ENCODE assay signal across 19 mouse cellular contexts in the genomic region with DNA sequence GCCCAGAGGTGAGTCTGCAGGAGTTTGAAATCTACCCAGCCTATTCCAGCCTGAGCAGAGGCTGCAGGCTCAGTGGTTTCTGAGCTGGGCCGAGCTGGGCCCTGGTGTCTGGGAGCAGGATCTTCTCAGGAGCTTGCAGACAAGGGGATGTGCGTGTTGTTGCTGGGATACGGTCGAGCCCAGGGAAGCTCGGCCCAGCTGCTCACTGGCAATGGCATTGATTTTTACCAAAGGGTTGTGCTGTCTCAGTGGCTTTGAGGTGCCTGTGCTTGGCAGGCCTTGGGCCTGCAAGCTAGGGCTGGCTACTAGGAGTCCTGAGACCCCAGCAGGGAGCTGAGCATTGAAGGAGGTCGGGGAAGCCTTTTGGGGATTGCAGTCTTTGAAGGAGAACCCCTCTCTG. TPM values are rescaled to one million over a fixed set of nuclear protein-coding genes. Genes with fewer than 3 reads are reported as not detected.
A peak's percentile ranks its signal among the peaks of the same experiment; 100 is the strongest.
DNase-seq lines count a peak whose midpoint lies in the region; ATAC-seq lines count a peak whose summit lies in the region.
"Had no signal": no experiment of that assay in that cellular context is flagged by ENCODE, and none has a peak within 500 bp of the region (broad histone marks: within the 10 kb centered on the region; RNA-seq: fewer than 3 reads in every experiment).

No protein-coding gene starts in this region.

- DNase-seq in forebrain, embryonic 14.5 days (ENCODE audit: low spot score) = peak; percentile 8
- no peak for DNase-seq in forebrain, embryonic 11.5 days (ENCODE audit: low spot score)
- DNase-seq in right cerebral cortex, postnatal 10 days (ENCODE audit: low spot score in 2 of 2) = peak; percentile 41 to 56
- DNase-seq in right cerebral cortex, adult 18-20 months = no peak
- DNase-seq in frontal cortex, postnatal 25 days (ENCODE audit: low spot score in 2 of 2) = no peak
- no peak for DNase-seq in kidney, postnatal 25 days
- DNase-seq: embryo, embryonic 11 days; gastrocnemius, postnatal 14 days; heart, adult 2 months; heart, postnatal 36 days; kidney, adult 9 months; liver; liver, postnatal 0 days; lung, postnatal 10 days; right cerebral cortex, postnatal 25 days; thymus, adult 2 months had no signal

- H3K4me3 ChIP-seq in forebrain, embryonic 14.5 days (ENCODE audit: low read depth, low read length) = no peak overlapping the region
- no peak overlapping the region for H3K4me3 ChIP-seq in forebrain, embryonic 11.5 days (ENCODE audit: low read depth, low read length)
- H3K4me3 ChIP-seq in midbrain, embryonic 12.5 days = no peak overlapping the region
- H3K4me3 ChIP-seq: heart, adult 2 months; intestine, embryonic 15.5 days had no signal

- H3K9me3 ChIP-seq in forebrain, embryonic 14.5 days (replicated peaks; ENCODE audit: control insufficient read depth, low read length) = no peaks in the 10 kb centered on the region
- no peaks in the 10 kb centered on the region for H3K9me3 ChIP-seq in forebrain, embryonic 11.5 days (ENCODE audit: control insufficient read depth, low read length)
- H3K9me3 ChIP-seq in midbrain, embryonic 12.5 days = no peaks in the 10 kb centered on the region
- H3K9me3 ChIP-seq: intestine, embryonic 15.5 days had no signal

- no peak overlapping the region for H3K4me2 ChIP-seq in forebrain, embryonic 14.5 days (ENCODE audit: low read length)
- no peak overlapping the region for H3K4me2 ChIP-seq in forebrain, embryonic 11.5 days (ENCODE audit: low read depth, low read length, severe bottlenecking)
- H3K4me2 ChIP-seq in midbrain, embryonic 12.5 days (replicated peaks) = no peak overlapping the region
- H3K4me2 ChIP-seq: intestine, embryonic 15.5 days had no signal

- ATAC-seq in forebrain, embryonic 14.5 days = no peak
- ATAC-seq in forebrain, embryonic 11.5 days (replicated peaks; ENCODE audit: low FRiP score) = no peak
- no peak for ATAC-seq in midbrain, embryonic 12.5 days (ENCODE audit: low FRiP score, low read depth)
- no peak for ATAC-seq in activated CD4-positive, CD25-positive, alpha-beta regulatory T cell, adult 4 months
- ATAC-seq: intestine, embryonic 15.5 days; liver, postnatal 0 days had no signal

- no peaks in the 10 kb centered on the region for H3K27me3 ChIP-seq in forebrain, embryonic 14.5 days (replicated peaks; ENCODE audit: control insufficient read depth, insufficient read depth, low read length)
- H3K27me3 ChIP-seq in forebrain, embryonic 11.5 days (ENCODE audit: control insufficient read depth, insufficient read depth, low read length) = no peaks in the 10 kb centered on the region
- H3K27me3 ChIP-seq in midbrain, embryonic 12.5 days = no peaks in the 10 kb centered on the region
- H3K27me3 ChIP-seq: intestine, embryonic 15.5 days had no signal

- no peak overlapping the region for H3K9ac ChIP-seq in forebrain, embryonic 14.5 days (ENCODE audit: low read length)
- no peak overlapping the region for H3K9ac ChIP-seq in forebrain, embryonic 11.5 days (ENCODE audit: low read length)
- no peak overlapping the region for H3K9ac ChIP-seq in midbrain, embryonic 12.5 days (replicated peaks)
- H3K9ac ChIP-seq: intestine, embryonic 15.5 days; liver, postnatal 0 days had no signal

- no peaks in the 10 kb centered on the region for H3K36me3 ChIP-seq in forebrain, embryonic 14.5 days (ENCODE audit: control insufficient read depth, insufficient read depth, low read length)
- no peaks in the 10 kb centered on the region for H3K36me3 ChIP-seq in forebrain, embryonic 11.5 days (ENCODE audit: control insufficient read depth, insufficient read depth, low read length)
- H3K36me3 ChIP-seq in midbrain, embryonic 12.5 days = no peaks in the 10 kb centered on the region
- H3K36me3 ChIP-seq: intestine, embryonic 15.5 days had no signal

- H3K27ac ChIP-seq in forebrain, embryonic 14.5 days (ENCODE audit: low read depth, low read length) = no peak overlapping the region
- no peak overlapping the region for H3K27ac ChIP-seq in forebrain, embryonic 11.5 days (ENCODE audit: low read depth, low read length)
- peak overlapping the region; percentile 43; the same call in 1 of the 2 replicates for H3K27ac ChIP-seq in midbrain, embryonic 12.5 days (replicated peaks)
- H3K27ac ChIP-seq: heart, adult 2 months; intestine, embryonic 15.5 days had no signal

- H3K4me1 ChIP-seq in forebrain, embryonic 14.5 days (ENCODE audit: control insufficient read depth, insufficient read depth, low read length) = no peaks in the 10 kb centered on the region
- no peaks in the 10 kb centered on the region for H3K4me1 ChIP-seq in forebrain, embryonic 11.5 days (replicated peaks; ENCODE audit: control insufficient read depth, insufficient read depth, low read length)
- H3K4me1 ChIP-seq in midbrain, embryonic 12.5 days = peaks cover 4% of the 10 kb centered on the region; the same call in 1 of the 2 replicates
- H3K4me1 ChIP-seq: intestine, embryonic 15.5 days had no signal

- 77% methylated on average over 6 of the region's 6 CpGs for WGBS in forebrain, embryonic 14.5 days
- 85% methylated on average over 6 of the region's 6 CpGs for WGBS in forebrain, embryonic 11.5 days
- 60% methylated on average over 6 of the region's 6 CpGs for WGBS in midbrain, embryonic 12.5 days

RNA-seq across cellular contexts. Expression of a gene that starts 30.4 kb away (rescaled TPM):
- 0.69 and 2.1 TPM in 2 replicates for polyA plus RNA-seq in forebrain, embryonic 14.5 days (2014; fragmentation: Nextera tagmentation; extraction: Ambion mirVana)
- polyA plus RNA-seq in forebrain, embryonic 11.5 days (2014; fragmentation: Nextera tagmentation; extraction: Ambion mirVana) = 1.0 and 1.6 TPM in 2 replicates
- 2.4 and 2.7 TPM in 2 replicates for polyA plus RNA-seq in midbrain, embryonic 12.5 days (2016; fragmentation: Nextera tagmentation; extraction: Ambion mirVana)
- polyA plus RNA-seq in activated CD4-positive, CD25-positive, alpha-beta regulatory T cell, adult 4 months (2017; shearing (Covaris generic)) = not detected

Comparison
In these comparisons a context has a peak if more than half of its experiments do, and no peak if none do; other contexts are left out.
1. DNase-seq: peak in forebrain, embryonic 14.5 days (single experiment) and right cerebral cortex, postnatal 10 days (2 of 2); none in forebrain, embryonic 11.5 days (single experiment), right cerebral cortex, adult 18-20 months (single experiment), frontal cortex, postnatal 25 days (0 of 2) and kidney, postnatal 25 days (0 of 2).